Mouse (Mus musculus): ENCODE measurements around the gene Bcl2l15. TPM values are rescaled to one million over a fixed set of nuclear protein-coding genes. Genes with fewer than 3 reads are reported as not detected.
"Not testable (repeated sequence)": the region's sequence is repeated elsewhere in the genome, so short reads cannot be mapped to it uniquely, and the experiment has no call there.

The Bcl2l15 gene
- 91.7 and 98.7 TPM in 2 replicates for polyA plus RNA-seq (2012; rRNA removed)

GRCm38 (mm10) chr3:103832426-103832825 lies at the start of gene Bcl2l15:
TSS of gene Bcl2l15 (plus strand) at chr3:103832601.
- H3K4me3 ChIP-seq (replicated peaks; ENCODE audit: insufficient read depth, low read depth, low read length): no peak within 1 kb of the TSS
- peaks cover 5% of the 10 kb centered on the region; the same call in 1 of the 2 replicates for H3K4me1 ChIP-seq (ENCODE audit: control insufficient read depth, insufficient read depth, low read length)
- no peak within 1 kb of the TSS for H3K27ac ChIP-seq (ENCODE audit: insufficient read depth, low read length)
- no peaks in the 10 kb centered on the region for H3K27me3 ChIP-seq (ENCODE audit: control insufficient read depth, insufficient read depth, low read length)
- no peak for TF ChIP-seq CTCF (IDR thresholded peaks at IDR 0.05; ENCODE audit: borderline replicate concordance, insufficient read depth, low read depth, low read length)
- TF ChIP-seq POLR2A (IDR thresholded peaks at IDR 0.05; ENCODE audit: borderline replicate concordance, insufficient read depth, low read length): no peak
- DNase-seq: no peak

DNA sequence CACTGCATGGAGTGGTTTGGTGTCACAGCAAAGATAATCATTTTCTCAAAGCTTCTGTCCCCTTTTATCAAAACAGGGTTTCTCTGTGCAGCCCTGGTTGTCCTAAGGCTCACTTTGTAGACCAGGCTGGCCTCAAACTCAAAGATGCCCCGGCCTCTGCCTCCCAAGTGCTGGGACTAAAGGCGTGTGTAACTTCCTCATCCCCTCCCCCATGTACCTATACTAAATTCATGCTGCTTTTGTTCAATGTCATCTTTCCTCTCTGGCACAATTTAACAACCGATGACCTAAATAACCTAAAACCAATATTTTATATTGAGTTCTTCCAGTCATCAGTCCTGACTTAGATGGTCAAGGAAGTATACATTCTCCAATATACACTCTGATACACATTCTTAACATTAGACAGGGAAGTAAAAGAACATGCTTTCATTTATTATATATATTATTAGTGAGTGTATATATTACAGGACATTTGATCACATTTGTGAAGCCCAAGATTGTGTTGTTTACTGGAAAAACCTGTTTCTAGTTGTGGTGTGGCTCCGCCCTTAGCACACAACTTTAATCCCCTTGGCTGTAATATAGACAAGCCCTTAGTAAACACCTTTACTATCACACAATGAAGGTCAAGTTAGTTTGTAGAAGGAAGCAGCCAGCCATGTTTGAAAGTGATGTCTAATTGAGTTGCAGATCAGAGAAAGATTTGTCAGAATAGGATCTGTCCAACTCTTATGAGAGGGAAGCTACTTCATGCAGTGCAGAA lies 49.4 kb upstream of the Bcl2l15 start:
- H3K4me1 ChIP-seq (ENCODE audit: control insufficient read depth, insufficient read depth, low read length): peaks cover 19% of the 10 kb centered on the region
- no peak overlapping the region for H3K27ac ChIP-seq (ENCODE audit: insufficient read depth, low read length)
- H3K4me3 ChIP-seq (replicated peaks; ENCODE audit: insufficient read depth, low read depth, low read length): no peak overlapping the region
- 81% methylated on average over 4 of the region's 4 CpGs for WGBS
- no peak for DNase-seq
- no peaks in the 10 kb centered on the region for H3K27me3 ChIP-seq (ENCODE audit: control insufficient read depth, insufficient read depth, low read length)
- TF ChIP-seq POLR2A (IDR thresholded peaks at IDR 0.05; ENCODE audit: borderline replicate concordance, insufficient read depth, low read length) (no peak), CTCF (IDR thresholded peaks at IDR 0.05; ENCODE audit: borderline replicate concordance, insufficient read depth, low read depth, low read length) (no peak)

DNA sequence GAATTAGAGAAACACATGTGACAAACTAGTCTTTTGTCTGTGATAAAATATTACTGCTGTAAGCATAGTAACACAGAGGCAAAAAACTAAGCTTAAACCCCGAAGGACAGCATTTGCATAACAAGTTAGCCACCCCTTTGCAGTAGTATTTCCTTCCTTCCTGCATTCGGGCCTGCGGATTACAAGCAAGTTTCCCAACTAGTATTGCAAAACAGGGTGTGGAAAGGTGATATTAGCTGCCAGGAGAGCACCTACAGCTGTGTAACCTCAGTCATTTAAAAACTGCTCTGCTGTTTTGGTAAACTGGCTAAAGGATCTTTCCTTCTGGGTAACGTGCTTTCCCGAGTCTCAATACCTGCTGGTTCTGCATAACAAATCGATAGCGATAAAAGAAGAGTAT lies 45.2 kb upstream of the Bcl2l15 start:
- H3K27me3 ChIP-seq (ENCODE audit: control insufficient read depth, insufficient read depth, low read length): no peaks in the 10 kb centered on the region
- 68% methylated on average over 7 of the region's 7 CpGs for WGBS
- no peak for DNase-seq
- H3K4me3 ChIP-seq (replicated peaks; ENCODE audit: insufficient read depth, low read depth, low read length): no peak overlapping the region
- TF ChIP-seq CTCF (IDR thresholded peaks at IDR 0.05; ENCODE audit: borderline replicate concordance, insufficient read depth, low read depth, low read length) (no peak), POLR2A (IDR thresholded peaks at IDR 0.05; ENCODE audit: borderline replicate concordance, insufficient read depth, low read length) (no peak)
- no peak overlapping the region for H3K27ac ChIP-seq (ENCODE audit: insufficient read depth, low read length)
- peaks cover 8% of the 10 kb centered on the region; the same call in 1 of the 2 replicates for H3K4me1 ChIP-seq (ENCODE audit: control insufficient read depth, insufficient read depth, low read length)

DNA sequence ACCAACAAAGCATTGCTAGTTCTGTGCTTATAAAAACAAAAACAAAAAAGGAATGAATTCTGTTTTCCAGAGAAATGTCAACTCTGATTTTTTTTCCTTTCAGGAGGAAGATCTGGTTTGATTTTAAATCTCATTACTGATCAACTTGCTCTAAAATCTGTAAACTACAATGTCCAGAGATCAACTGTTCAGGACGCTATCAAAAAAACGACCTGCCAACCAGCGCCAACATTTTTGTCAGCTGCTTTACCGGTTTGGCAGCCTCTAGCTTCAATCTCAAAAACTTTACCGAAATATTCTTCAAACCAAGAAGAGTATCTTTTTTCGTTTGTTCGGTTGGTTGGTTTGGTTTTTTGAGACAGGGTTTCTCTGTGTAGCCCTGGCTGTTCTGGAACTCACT lies 43.3 kb upstream of the Bcl2l15 start:
- peaks cover 8% of the 10 kb centered on the region; the same call in 1 of the 2 replicates for H3K4me1 ChIP-seq (ENCODE audit: control insufficient read depth, insufficient read depth, low read length)
- peak overlapping the region; percentile 8 for H3K4me3 ChIP-seq (replicated peaks; ENCODE audit: insufficient read depth, low read depth, low read length)
- WGBS: 44% methylated on average over 7 of the region's 7 CpGs
- TF ChIP-seq POLR2A (IDR thresholded peaks at IDR 0.05; ENCODE audit: borderline replicate concordance, insufficient read depth, low read length) (no peak), CTCF (IDR thresholded peaks at IDR 0.05; ENCODE audit: borderline replicate concordance, insufficient read depth, low read depth, low read length) (no peak)
- H3K27ac ChIP-seq (ENCODE audit: insufficient read depth, low read length): no peak overlapping the region
- H3K27me3 ChIP-seq (ENCODE audit: control insufficient read depth, insufficient read depth, low read length): no peaks in the 10 kb centered on the region
- DNase-seq: no peak

GRCm38 (mm10) chr3:103789891-103790345 lies 42.5 kb upstream of the Bcl2l15 start:
- peak in 1 of 2 experiments; percentile 42 for DNase-seq
- Histone ChIP-seq H3K4me1 (ENCODE audit: control insufficient read depth, insufficient read depth, low read length) (peaks cover 8% of the 10 kb centered on the region; the same call in 1 of the 2 replicates), H3K4me3 (replicated peaks; ENCODE audit: insufficient read depth, low read depth, low read length) (peak overlapping the region; percentile 96), H3K27ac (ENCODE audit: insufficient read depth, low read length) (peak overlapping the region; percentile 92; the same call in 1 of the 2 replicates), H3K27me3 (ENCODE audit: control insufficient read depth, insufficient read depth, low read length) (no peaks in the 10 kb centered on the region)
- 1% methylated on average over 14 of the region's 14 CpGs for WGBS
- no peak for TF ChIP-seq POLR2A (IDR thresholded peaks at IDR 0.05; ENCODE audit: borderline replicate concordance, insufficient read depth, low read length)
- no peak for TF ChIP-seq CTCF (IDR thresholded peaks at IDR 0.05; ENCODE audit: borderline replicate concordance, insufficient read depth, low read depth, low read length)

- H3K4me1 ChIP-seq (ENCODE audit: control insufficient read depth, insufficient read depth, low read length): peaks cover 4% of the 10 kb centered on the region; the same call in 1 of the 2 replicates
- under 1% methylated on average over 58 of the region's 61 CpGs for WGBS
- no peak for DNase-seq
Measured at GRCm38 (mm10) chr3:103790346-103791145, 41.9 kb upstream of the Bcl2l15 start.

GRCm38 (mm10) chr3:103791230-103792110 lies 40.9 kb upstream of the Bcl2l15 start, which contains the start of gene Hipk1:
TSS of gene Hipk1 (minus strand) at chr3:103791563.
- Histone ChIP-seq H3K27me3 (ENCODE audit: control insufficient read depth, insufficient read depth, low read length) (no peaks in the 10 kb centered on the region), H3K27ac (ENCODE audit: insufficient read depth, low read length) (peak within 1 kb of the TSS; percentile 99), H3K4me3 (replicated peaks; ENCODE audit: insufficient read depth, low read depth, low read length) (peak within 1 kb of the TSS; percentile 96), H3K4me1 (ENCODE audit: control insufficient read depth, insufficient read depth, low read length) (peaks cover 4% of the 10 kb centered on the region; the same call in 1 of the 2 replicates)
- DNase-seq: peak; percentile 97
- TF ChIP-seq CTCF (IDR thresholded peaks at IDR 0.05; ENCODE audit: borderline replicate concordance, insufficient read depth, low read depth, low read length) (0 out of 2 replicates have a peak, but pooled peaks have one; percentile 6), POLR2A (IDR thresholded peaks at IDR 0.05; ENCODE audit: borderline replicate concordance, insufficient read depth, low read length) (peak; percentile 94)
- 7% methylated on average over 49 of the region's 49 CpGs for WGBS

More at GRCm38 (mm10) chr3:103790346-103791145, 41.9 kb upstream of the Bcl2l15 start:
- no peak for TF ChIP-seq CTCF (IDR thresholded peaks at IDR 0.05; ENCODE audit: borderline replicate concordance, insufficient read depth, low read depth, low read length)
- no peak for TF ChIP-seq POLR2A (IDR thresholded peaks at IDR 0.05; ENCODE audit: borderline replicate concordance, insufficient read depth, low read length)
- H3K27me3 ChIP-seq (ENCODE audit: control insufficient read depth, insufficient read depth, low read length): no peaks in the 10 kb centered on the region
- H3K27ac ChIP-seq (ENCODE audit: insufficient read depth, low read length): peak overlapping the region; percentile 92
- H3K4me3 ChIP-seq (replicated peaks; ENCODE audit: insufficient read depth, low read depth, low read length): peak overlapping the region; percentile 96

- H3K4me1 ChIP-seq (ENCODE audit: control insufficient read depth, insufficient read depth, low read length); H3K27me3 ChIP-seq (ENCODE audit: control insufficient read depth, insufficient read depth, low read length); DNase-seq; H3K4me3 ChIP-seq (replicated peaks; ENCODE audit: insufficient read depth, low read depth, low read length): not testable (repeated sequence)
- WGBS: 81% methylated on average over 5 of the region's 5 CpGs
- H3K27ac ChIP-seq (ENCODE audit: insufficient read depth, low read length): peak overlapping the region; percentile 99; the same call in 1 of the 2 replicates
Measured at GRCm38 (mm10) chr3:103792111-103792406, 40.3 kb upstream of the Bcl2l15 start.

All from cerebellum, adult 2 months (tissue).